Mouse (Mus musculus) erythroid progenitor cell, adult 5-6 weeks (primary cell): Measurements from ENCODE around the gene Spats1. TPM values are rescaled to one million over a fixed set of nuclear protein-coding genes. Genes with fewer than 3 reads are reported as not detected.

Experiments
- ATAC-seq: replicated peaks from 2 replicates; pipeline ENCODE4 v1.8.0; 2016; ENCODE audit warnings: moderate number of reproducible peaks, mild to moderate bottlenecking, moderate TSS enrichment, inconsistent platforms; ENCODE audit not compliant: poor library complexity, low FRiP score, severe bottlenecking
- total RNA-seq, 2 experiments: library from RNA; stranded (forward) in 1 of 2; stranded (reverse) in 1 of 2; fragments of 150-400 nt in 1 of 2; fragments of 186-747, 209-891 nt in 1 of 2; gene quantifications; 2 replicates each; pipeline versions ENCODE4 v1.2.3 to v1.2.4; 2015 to 2017; ENCODE audit warnings: low replicate concordance in 2 of 2

Gene Spats1
- total RNA-seq, 2 experiments from 2014 or later = not detected

- no peak for ATAC-seq
Observed at GRCm38 (mm10) chr17:45393765-45394164, 81.5 kb downstream of the Spats1 start.

Other genes starting within 250 kb of the Spats1 start
- gene Cdc5l, start 41.7 kb downstream of the Spats1 start, total RNA-seq (2015; ENCODE audit: low replicate concordance) = 62.7 and 113 TPM in 2 replicates
- gene Cdc5l, start 41.7 kb downstream of the Spats1 start, total RNA-seq (2017; ENCODE audit: low replicate concordance) = 52.3 and 102 TPM in 2 replicates
- gene Aars2, start 31.4 kb upstream of the Spats1 start, total RNA-seq (2015; ENCODE audit: low replicate concordance) = 0.42 and 1.1 TPM in 2 replicates
- 0.76 and 0.77 TPM in 2 replicates for gene Aars2, start 31.4 kb upstream of the Spats1 start, total RNA-seq (2017; ENCODE audit: low replicate concordance)
- gene Tcte1, start 48.0 kb upstream of the Spats1 start, total RNA-seq (2015; ENCODE audit: low replicate concordance) = not detected in 2 replicates
- gene Tcte1, start 48.0 kb upstream of the Spats1 start, total RNA-seq (2017; ENCODE audit: low replicate concordance) = not detected in 2 replicates
- gene Tmem151b, start 74.3 kb upstream of the Spats1 start, total RNA-seq (2015; ENCODE audit: low replicate concordance) = not detected in 2 replicates
- gene Tmem151b, start 74.3 kb upstream of the Spats1 start, total RNA-seq (2017; ENCODE audit: low replicate concordance) = not detected in 2 replicates
- 2.1 and 2.9 TPM in 2 replicates for gene Nfkbie, start 80.3 kb upstream of the Spats1 start, total RNA-seq (2015; ENCODE audit: low replicate concordance)
- 1.7 and 3.6 TPM in 2 replicates for gene Nfkbie, start 80.3 kb upstream of the Spats1 start, total RNA-seq (2017; ENCODE audit: low replicate concordance)
- gene Slc35b2, start 88.5 kb upstream of the Spats1 start, total RNA-seq (2015; ENCODE audit: low replicate concordance) = 15.5 and 18.4 TPM in 2 replicates
- 10.3 and 14.0 TPM in 2 replicates for gene Slc35b2, start 88.5 kb upstream of the Spats1 start, total RNA-seq (2017; ENCODE audit: low replicate concordance)
- 200 and 204 TPM in 2 replicates for gene Hsp90ab1, start 97.9 kb upstream of the Spats1 start, total RNA-seq (2015; ENCODE audit: low replicate concordance)
- gene Hsp90ab1, start 97.9 kb upstream of the Spats1 start, total RNA-seq (2017; ENCODE audit: low replicate concordance) = 235 and 237 TPM in 2 replicates
- gene Slc29a1, start 124.2 kb upstream of the Spats1 start, total RNA-seq (2015; ENCODE audit: low replicate concordance) = 101 and 133 TPM in 2 replicates
- gene Slc29a1, start 124.2 kb upstream of the Spats1 start, total RNA-seq (2017; ENCODE audit: low replicate concordance) = 108 and 151 TPM in 2 replicates
- not detected in 2 replicates for gene Mymx, start 126.7 kb upstream of the Spats1 start, total RNA-seq (2015; ENCODE audit: low replicate concordance)
- gene Mymx, start 126.7 kb upstream of the Spats1 start, total RNA-seq (2017; ENCODE audit: low replicate concordance) = not detected in 2 replicates
- 1.1 TPM in 1 of 2 replicates, not detected in the other for gene Capn11, start 183.9 kb upstream of the Spats1 start, total RNA-seq (2015; ENCODE audit: low replicate concordance)
- gene Capn11, start 183.9 kb upstream of the Spats1 start, total RNA-seq (2017; ENCODE audit: low replicate concordance) = 0.23 and 0.26 TPM in 2 replicates
- gene Mrpl14, start 210.9 kb upstream of the Spats1 start, total RNA-seq (2015; ENCODE audit: low replicate concordance) = 28.8 and 39.8 TPM in 2 replicates
- gene Mrpl14, start 210.9 kb upstream of the Spats1 start, total RNA-seq (2017; ENCODE audit: low replicate concordance) = 8.5 and 8.7 TPM in 2 replicates
- 3.2 and 3.8 TPM in 2 replicates for gene Tmem63b, start 211.5 kb upstream of the Spats1 start, total RNA-seq (2015; ENCODE audit: low replicate concordance)
- 5.9 and 11.6 TPM in 2 replicates for gene Tmem63b, start 211.5 kb upstream of the Spats1 start, total RNA-seq (2017; ENCODE audit: low replicate concordance)